Mouse (Mus musculus): Measurements from ENCODE around the gene Ogfod2.
A peak's percentile ranks its signal among the peaks of the same experiment; 100 is the strongest.

DNA sequence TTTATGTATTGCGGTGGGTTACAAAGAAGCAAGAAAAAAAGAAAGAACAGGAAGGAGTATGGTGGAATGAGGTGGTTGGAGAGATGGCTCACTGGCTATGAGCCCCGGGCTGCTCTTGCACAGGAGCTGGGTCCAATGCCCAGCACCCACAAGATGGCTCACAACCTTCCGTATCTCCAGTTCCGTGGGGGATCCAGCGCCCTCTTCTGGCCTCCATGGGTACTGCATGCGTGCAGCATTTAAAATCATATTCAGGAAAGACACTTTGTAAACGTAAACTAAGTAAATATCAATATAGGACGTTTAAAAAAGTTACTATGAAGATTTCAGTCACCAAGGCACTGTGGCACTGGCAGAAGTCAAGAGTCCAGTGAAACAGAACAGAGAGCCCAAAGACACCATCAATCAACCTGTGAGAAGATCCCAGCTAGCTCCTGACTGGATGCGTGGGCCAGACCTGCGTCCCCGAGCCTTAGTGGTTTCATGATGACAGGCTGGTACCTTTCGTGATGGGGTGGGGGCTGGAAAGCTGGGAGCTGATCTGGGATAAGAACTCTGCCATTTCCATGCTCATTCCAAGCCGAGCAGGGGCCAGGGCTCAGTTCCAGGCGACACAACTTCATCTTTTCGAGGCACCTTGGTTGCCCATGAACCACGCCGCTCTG, 888 bp upstream of the Ogfod2 start:
- peak; percentile 86 for TF ChIP-seq CTCF (IDR thresholded peaks at IDR 0.05; ENCODE audit: borderline replicate concordance, extremely low read depth, insufficient read depth, insufficient read length)
- no peak for TF ChIP-seq POLR2A (IDR thresholded peaks at IDR 0.05; ENCODE audit: borderline replicate concordance, extremely low read depth, insufficient read depth, insufficient read length, poor library complexity, severe bottlenecking)

All from brain, embryonic 14.5 days (tissue).